Mouse (Mus musculus) intestine, embryonic 15.5 days (tissue): ENCODE results near the gene Zbtb49. TPM values are rescaled to one million over a fixed set of nuclear protein-coding genes. Genes with fewer than 3 reads are reported as not detected.
A peak's percentile ranks its signal among the peaks of the same experiment; 100 is the strongest.

ENCODE experiments used
- ATAC-seq: fragments of 200-750 bp; cut with Nextera tagmentation; 2 replicates; pipeline ENCODE4 v1.8.0; 2017; ENCODE audit warnings: moderate TSS enrichment, moderate library complexity
- H3K27ac ChIP-seq: fragments of 300-500 bp; sonication (generic); 2 replicates; pipeline ENCODE4 v1.5.1; 2015; ENCODE audit warnings: mild to moderate bottlenecking, inconsistent platforms
- H3K27me3 ChIP-seq: fragments of 300-500 bp; sonication (generic); replicated peaks from 2 replicates; pipeline ENCODE4 v1.6.1; 2015; ENCODE audit warnings: inconsistent platforms
- H3K36me3 ChIP-seq: fragments of 300-500 bp; sonication (generic); 2 replicates; pipeline ENCODE4 v1.6.1; 2015; ENCODE audit warnings: inconsistent platforms
- H3K4me1 ChIP-seq: fragments of 300-500 bp; sonication (generic); replicated peaks from 2 replicates; pipeline ENCODE4 v1.6.1; 2015; ENCODE audit warnings: inconsistent platforms
- H3K4me2 ChIP-seq: fragments of 300-500 bp; sonication (generic); replicated peaks from 2 replicates; pipeline ENCODE4 v1.6.1; 2015; ENCODE audit warnings: mild to moderate bottlenecking, inconsistent platforms
- H3K4me3 ChIP-seq: fragments of 300-500 bp; sonication (generic); replicated peaks from 2 replicates; pipeline ENCODE4 v1.5.1; 2015; ENCODE audit warnings: inconsistent platforms
- H3K9ac ChIP-seq: fragments of 300-500 bp; sonication (generic); 2 replicates; pipeline ENCODE4 v1.6.1; 2015; ENCODE audit warnings: inconsistent platforms
- H3K9me3 ChIP-seq: fragments of 300-500 bp; sonication (generic); 2 replicates; pipeline ENCODE4 v1.6.1; 2016; ENCODE audit warnings: inconsistent platforms
- WGBS: fragments of 180-500 bp; shearing (Covaris S2); methylation state at CpG from one replicate; pipeline ENCODE4 v1.1.7; 2015; 5-methylcytosine and 5-hydroxymethylcytosine counted together
- polyA plus RNA-seq: library from polyadenylated mRNA; unstranded; fragments of >200 nt; fragmentation: Nextera tagmentation; extraction: Ambion mirVana; gene quantifications from 2 replicates; pipeline ENCODE4 v1.2.1, GENCODE M21; 2015

The Zbtb49 gene
- polyA plus RNA-seq, 1 experiment from 2014 or later: 9.2 TPM

GRCm38 (mm10) chr5:38236627-38237026 lies 16.4 kb upstream of the Zbtb49 start:
- no peak overlapping the region for H3K4me3 ChIP-seq
- H3K27ac ChIP-seq: no peak overlapping the region
- H3K4me1 ChIP-seq: no peaks in the 10 kb centered on the region
- no peaks in the 10 kb centered on the region for H3K27me3 ChIP-seq
- H3K36me3 ChIP-seq: peaks cover 14% of the 10 kb centered on the region; the same call in 1 of the 2 replicates
- no peak for ATAC-seq
- no peak overlapping the region for H3K9ac ChIP-seq
- H3K4me2 ChIP-seq: no peak overlapping the region
- no peaks in the 10 kb centered on the region for H3K9me3 ChIP-seq
- WGBS: 93% methylated on average over 2 of the region's 2 CpGs

- Histone ChIP-seq H3K4me1 (no peaks in the 10 kb centered on the region), H3K4me2 (no peak overlapping the region), H3K4me3 (no peak overlapping the region), H3K27me3 (no peaks in the 10 kb centered on the region), H3K9me3 (no peaks in the 10 kb centered on the region), H3K36me3 (peaks cover 15% of the 10 kb centered on the region; the same call in 1 of the 2 replicates), H3K27ac (no peak overlapping the region), H3K9ac (no peak overlapping the region)
- ATAC-seq: no peak
- WGBS: 71% methylated on average over 4 of the region's 4 CpGs
Measured at GRCm38 (mm10) chr5:38235422-38235821, 15.2 kb upstream of the Zbtb49 start.

- Histone ChIP-seq H3K27me3 (no peaks in the 10 kb centered on the region), H3K27ac (no peak overlapping the region; the same call in 1 of the 2 replicates), H3K4me3 (peak overlapping the region; percentile 93), H3K9ac (peak overlapping the region; percentile 87), H3K4me1 (peaks cover 14% of the 10 kb centered on the region), H3K36me3 (peaks cover 7% of the 10 kb centered on the region; the same call in 1 of the 2 replicates), H3K4me2 (peak overlapping the region; percentile 84), H3K9me3 (no peaks in the 10 kb centered on the region)
- under 1% methylated on average over 35 of the region's 35 CpGs for WGBS
- peak; percentile 88 for ATAC-seq
Measured at GRCm38 (mm10) chr5:38219771-38220307, 418 bp downstream of the Zbtb49 start.

- H3K9ac ChIP-seq: no peak overlapping the region
- H3K27me3 ChIP-seq: no peaks in the 10 kb centered on the region
- no peak for ATAC-seq
- peaks cover 7% of the 10 kb centered on the region for H3K36me3 ChIP-seq
- no peak overlapping the region for H3K4me2 ChIP-seq
- no peaks in the 10 kb centered on the region for H3K4me1 ChIP-seq
- H3K9me3 ChIP-seq: no peaks in the 10 kb centered on the region
- no peak overlapping the region for H3K27ac ChIP-seq
- 85% methylated on average over 6 of the region's 6 CpGs for WGBS
- H3K4me3 ChIP-seq: no peak overlapping the region
Measured at GRCm38 (mm10) chr5:38213009-38213408, 7.2 kb downstream of the Zbtb49 start.

- H3K9ac ChIP-seq: no peak overlapping the region
- no peak overlapping the region for H3K4me3 ChIP-seq
- H3K4me2 ChIP-seq: no peak overlapping the region
- H3K9me3 ChIP-seq: no peaks in the 10 kb centered on the region
- H3K36me3 ChIP-seq: peaks cover 7% of the 10 kb centered on the region
- WGBS: 91% methylated on average over 8 of the region's 8 CpGs
- no peak overlapping the region for H3K27ac ChIP-seq
- no peaks in the 10 kb centered on the region for H3K4me1 ChIP-seq
- H3K27me3 ChIP-seq: no peaks in the 10 kb centered on the region
- no peak for ATAC-seq
Measured at GRCm38 (mm10) chr5:38211691-38212090, 8.6 kb downstream of the Zbtb49 start.

GRCm38 (mm10) chr5:38208985-38209384 lies 11.3 kb downstream of the Zbtb49 start:
- no peak overlapping the region for H3K9ac ChIP-seq
- no peak overlapping the region for H3K27ac ChIP-seq
- ATAC-seq: no peak
- no peaks in the 10 kb centered on the region for H3K4me1 ChIP-seq
- 74% methylated on average over 8 of the region's 8 CpGs for WGBS
- H3K4me2 ChIP-seq: no peak overlapping the region
- no peak overlapping the region for H3K4me3 ChIP-seq
- peaks cover 5% of the 10 kb centered on the region for H3K36me3 ChIP-seq
- H3K27me3 ChIP-seq: no peaks in the 10 kb centered on the region
- H3K9me3 ChIP-seq: no peaks in the 10 kb centered on the region

GRCm38 (mm10) chr5:38205303-38205726 lies 14.9 kb downstream of the Zbtb49 start:
- WGBS: 84% methylated on average over 7 of the region's 7 CpGs
- no peak overlapping the region for H3K9ac ChIP-seq
- no peak for ATAC-seq
- H3K27ac ChIP-seq: no peak overlapping the region
- H3K9me3 ChIP-seq: no peaks in the 10 kb centered on the region
- H3K4me3 ChIP-seq: no peak overlapping the region
- peaks cover 23% of the 10 kb centered on the region for H3K36me3 ChIP-seq
- H3K4me1 ChIP-seq: no peaks in the 10 kb centered on the region
- H3K4me2 ChIP-seq: no peak overlapping the region
- H3K27me3 ChIP-seq: no peaks in the 10 kb centered on the region

GRCm38 (mm10) chr5:38199686-38200085 lies 20.6 kb downstream of the Zbtb49 start:
- WGBS: 91% methylated on average over 2 of the region's 2 CpGs
- peaks cover 23% of the 10 kb centered on the region for H3K36me3 ChIP-seq

GRCm38 (mm10) chr5:38197482-38197823 lies 22.8 kb downstream of the Zbtb49 start:
- no peak overlapping the region for H3K27ac ChIP-seq
- ATAC-seq: peak; percentile 81
- no peaks in the 10 kb centered on the region for H3K4me1 ChIP-seq
- no peaks in the 10 kb centered on the region for H3K27me3 ChIP-seq
- no peak overlapping the region for H3K4me2 ChIP-seq
- no peak overlapping the region for H3K9ac ChIP-seq
- H3K9me3 ChIP-seq: no peaks in the 10 kb centered on the region
- H3K4me3 ChIP-seq: no peak overlapping the region
- H3K36me3 ChIP-seq: peaks cover 11% of the 10 kb centered on the region; the same call in 1 of the 2 replicates
- 15% methylated on average over 7 of the region's 7 CpGs for WGBS

More at GRCm38 (mm10) chr5:38199686-38200085, 20.6 kb downstream of the Zbtb49 start:
- no peaks in the 10 kb centered on the region for H3K27me3 ChIP-seq
- no peak overlapping the region for H3K4me2 ChIP-seq
- H3K4me1 ChIP-seq: no peaks in the 10 kb centered on the region
- no peak for ATAC-seq
- H3K9me3 ChIP-seq: no peaks in the 10 kb centered on the region
- no peak overlapping the region for H3K27ac ChIP-seq
- H3K9ac ChIP-seq: no peak overlapping the region
- H3K4me3 ChIP-seq: no peak overlapping the region

GRCm38 (mm10) chr5:38196821-38197481 lies 23.3 kb downstream of the Zbtb49 start:
- 51% methylated on average over 5 of the region's 5 CpGs for WGBS
- H3K27ac ChIP-seq: no peak overlapping the region
- no peaks in the 10 kb centered on the region for H3K9me3 ChIP-seq
- ATAC-seq: 0 out of 2 replicates have a peak, but pooled peaks have one; percentile 14
- H3K9ac ChIP-seq: no peak overlapping the region
- H3K36me3 ChIP-seq: peaks cover 11% of the 10 kb centered on the region; the same call in 1 of the 2 replicates
- no peaks in the 10 kb centered on the region for H3K4me1 ChIP-seq
- H3K4me3 ChIP-seq: no peak overlapping the region
- no peaks in the 10 kb centered on the region for H3K27me3 ChIP-seq
- H3K4me2 ChIP-seq: no peak overlapping the region

GRCm38 (mm10) chr5:38195941-38196340 lies 24.3 kb downstream of the Zbtb49 start:
- no peaks in the 10 kb centered on the region for H3K27me3 ChIP-seq
- no peak for ATAC-seq
- peaks cover 5% of the 10 kb centered on the region; the same call in 1 of the 2 replicates for H3K36me3 ChIP-seq

GRCm38 (mm10) chr5:38194946-38195345 lies 25.3 kb downstream of the Zbtb49 start:
- H3K9ac ChIP-seq: no peak overlapping the region
- no peaks in the 10 kb centered on the region for H3K4me1 ChIP-seq
- no peaks in the 10 kb centered on the region for H3K9me3 ChIP-seq
- no peak overlapping the region for H3K27ac ChIP-seq
- H3K4me3 ChIP-seq: no peak overlapping the region
- no peaks in the 10 kb centered on the region for H3K27me3 ChIP-seq
- WGBS: 38% methylated on average over 2 of the region's 2 CpGs
- no peaks in the 10 kb centered on the region for H3K36me3 ChIP-seq
- no peak for ATAC-seq
- no peak overlapping the region for H3K4me2 ChIP-seq

More at GRCm38 (mm10) chr5:38195941-38196340, 24.3 kb downstream of the Zbtb49 start:
- Histone ChIP-seq H3K4me1 (no peaks in the 10 kb centered on the region), H3K4me2 (no peak overlapping the region), H3K9ac (no peak overlapping the region), H3K27ac (no peak overlapping the region), H3K4me3 (no peak overlapping the region), H3K9me3 (no peaks in the 10 kb centered on the region)

- ATAC-seq: no peak
- H3K27ac ChIP-seq: no peak overlapping the region
- H3K27me3 ChIP-seq: no peaks in the 10 kb centered on the region
- H3K9me3 ChIP-seq: no peaks in the 10 kb centered on the region
- H3K36me3 ChIP-seq: no peaks in the 10 kb centered on the region
- H3K4me1 ChIP-seq: no peaks in the 10 kb centered on the region
- WGBS: 92% methylated on average over 3 of the region's 3 CpGs
- no peak overlapping the region for H3K4me2 ChIP-seq
- H3K9ac ChIP-seq: no peak overlapping the region
- no peak overlapping the region for H3K4me3 ChIP-seq
Measured at GRCm38 (mm10) chr5:38190907-38191306, 29.4 kb downstream of the Zbtb49 start.
